Mouse (Mus musculus) liver, embryonic 14.5 days (tissue): ENCODE data around the gene Cyp2b19. TPM values are rescaled to one million over a fixed set of nuclear protein-coding genes. Genes with fewer than 3 reads are reported as not detected.

Experiments used
- ATAC-seq: fragments of 200-750 bp; cut with Nextera tagmentation; 2 replicates; pipeline ENCODE4 v1.8.0; 2017; ENCODE audit warnings: moderate number of reproducible peaks, mild to moderate bottlenecking, moderate library complexity; ENCODE audit not compliant: insufficient read depth
- DNase-seq, 3 experiments: peaks; one replicate each; pipeline ENCODE4 v3.0.0-alpha.2; 2012 to 2013; ENCODE audit warnings: low read depth in 3 of 3, low spot score in 3 of 3
- H3K27ac ChIP-seq: fragments of 300-500 bp; sonication (generic); 2 replicates; pipeline ENCODE4 v1.5.1; 2014; ENCODE audit warnings: moderate library complexity, mild to moderate bottlenecking, control low read depth, inconsistent platforms
- H3K27me3 ChIP-seq: fragments of 300-500 bp; sonication (generic); 2 replicates; pipeline ENCODE4 v1.6.1; 2014; ENCODE audit warnings: mild to moderate bottlenecking, low read length, moderate library complexity; ENCODE audit not compliant: control insufficient read depth, insufficient read depth
- H3K36me3 ChIP-seq: fragments of 300-500 bp; sonication (generic); replicated peaks from 2 replicates; pipeline ENCODE4 v1.6.1; 2014; ENCODE audit warnings: low read depth; ENCODE audit not compliant: control insufficient read depth, insufficient read depth
- H3K4me1 ChIP-seq, 2 experiments: fragments of 200-500 bp in 1 of 2; fragments of 300-500 bp in 1 of 2; sonication (generic) in 1 of 2; replicated peaks; 2 replicates each; pipeline ENCODE4 v1.6.1; 2012 to 2014; ENCODE audit warnings: antibody characterized with exemption in 1 of 2, inconsistent platforms in 1 of 2, low read length in 1 of 2; ENCODE audit not compliant: control insufficient read depth in 2 of 2, insufficient read depth in 2 of 2
- H3K4me2 ChIP-seq: fragments of 300-500 bp; sonication (generic); 2 replicates; pipeline ENCODE4 v1.6.1; 2014; ENCODE audit warnings: low read depth, mild to moderate bottlenecking, control low read depth, moderate library complexity
- H3K4me3 ChIP-seq, 2 experiments: fragments of 200-500 bp in 1 of 2; fragments of 300-500 bp in 1 of 2; sonication (generic) in 1 of 2; 2 replicates each; pipeline ENCODE4 v1.5.1; 2012 to 2014; ENCODE audit warnings: low read depth in 2 of 2, low read length in 2 of 2, mild to moderate bottlenecking in 2 of 2, control low read depth in 1 of 2, inconsistent platforms in 1 of 2, moderate library complexity in 1 of 2; ENCODE audit not compliant: insufficient read depth in 1 of 2
- H3K9ac ChIP-seq: fragments of 300-500 bp; sonication (generic); replicated peaks from 2 replicates; pipeline ENCODE4 v1.6.1; 2014; ENCODE audit warnings: mild to moderate bottlenecking, control low read depth, moderate library complexity
- H3K9me3 ChIP-seq: fragments of 300-500 bp; sonication (generic); 2 replicates; pipeline ENCODE4 v1.6.1; 2016; ENCODE audit warnings: low read length, mixed read lengths; ENCODE audit not compliant: control insufficient read depth
- CTCF ChIP-seq: IDR thresholded peaks from 2 replicates; pipeline ENCODE4 v1.5.1; 2016; ENCODE audit warnings: antibody characterized with exemption, low read depth, control low read depth
- EP300 ChIP-seq: IDR thresholded peaks from 2 replicates; pipeline ENCODE4 v1.6.1; 2016; ENCODE audit warnings: antibody characterized with exemption, low read depth
- WGBS: fragments of 180-500 bp; shearing (Covaris S2); extraction: QIAGEN DNeasy Blood & Tissue Kit; methylation state at CpG from one replicate; pipeline ENCODE4 v1.1.7; 2014; ENCODE audit not compliant: insufficient replicate concordance; 5-methylcytosine and 5-hydroxymethylcytosine counted together
- polyA plus RNA-seq, 2 experiments: library from polyadenylated mRNA; depleted of rRNA in 1 of 2; stranded (reverse) in 1 of 2; unstranded in 1 of 2; fragments of >200 nt; fragmentation: Nextera tagmentation in 1 of 2; extraction: Ambion mirVana in 1 of 2; gene quantifications; 2 replicates each; pipeline versions ENCODE4 v1.2.1 to v1.2.3; 2012 to 2014

Cyp2b19 gene
- not detected in 2 replicates for polyA plus RNA-seq (2012; rRNA removed)
- polyA plus RNA-seq (2014; fragmentation: Nextera tagmentation; extraction: Ambion mirVana): not detected in 2 replicates

- ATAC-seq (no peak), DNase-seq (no peak)
- no peak within 1 kb of the TSS for H3K4me3 ChIP-seq
- H3K27me3 ChIP-seq: no peaks in the 10 kb centered on the region
- H3K4me1 ChIP-seq: no peaks in the 10 kb centered on the region
- H3K4me2 ChIP-seq: no peak within 1 kb of the TSS
- H3K36me3 ChIP-seq: no peaks in the 10 kb centered on the region
- no peak within 1 kb of the TSS for H3K9ac ChIP-seq
- no peak for TF ChIP-seq CTCF
- TF ChIP-seq EP300: no peak
- 47% methylated on average over 2 of the region's 2 CpGs for WGBS
- no peaks in the 10 kb centered on the region for H3K9me3 ChIP-seq
- no peak within 1 kb of the TSS for H3K27ac ChIP-seq
These were observed at the start of gene Cyp2b19 for GRCm38 (mm10) chr7:26756842-26757241. TSS of gene Cyp2b19 (plus strand) at chr7:26757142.

- 63% methylated on average over 11 of the region's 11 CpGs for WGBS
- TF ChIP-seq CTCF (no peak), EP300 (no peak)
- ATAC-seq: no peak
These were observed 45.9 kb upstream of the Cyp2b19 start for GRCm38 (mm10) chr7:26711061-26711460.

DNA sequence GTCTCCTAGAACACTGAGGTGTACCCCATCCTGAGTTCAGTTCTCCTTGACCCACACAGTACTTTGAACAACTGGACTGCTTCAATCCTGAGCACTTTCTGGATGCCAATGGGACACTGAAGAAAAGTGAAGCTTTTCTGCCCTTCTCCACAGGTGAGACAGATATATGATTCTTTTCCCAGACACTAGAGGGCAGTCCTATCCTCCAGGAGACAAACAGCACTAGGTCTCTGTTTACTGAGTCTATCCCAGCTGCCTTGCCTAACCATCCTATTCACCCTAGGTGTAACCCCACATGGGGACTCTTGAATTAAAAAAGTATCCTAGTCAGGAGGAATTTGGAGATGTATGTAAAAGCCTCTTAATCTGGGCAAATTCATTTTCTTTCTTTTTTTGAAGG, 18.0 kb upstream of the Cyp2b19 start:
- TF ChIP-seq EP300 (no peak), CTCF (no peak; the same call in 1 of the 2 replicates)
- Histone ChIP-seq H3K27ac (no peak overlapping the region), H3K27me3 (no peaks in the 10 kb centered on the region), H3K9ac (no peak overlapping the region), H3K4me3 (no peak overlapping the region), H3K36me3 (no peaks in the 10 kb centered on the region), H3K9me3 (no peaks in the 10 kb centered on the region), H3K4me2 (no peak overlapping the region), H3K4me1 (no peaks in the 10 kb centered on the region)
- DNase-seq (no peak), ATAC-seq (no peak)

More at GRCm38 (mm10) chr7:26711061-26711460, 45.9 kb upstream of the Cyp2b19 start:
- Histone ChIP-seq H3K4me3 (no peak overlapping the region), H3K4me2 (no peak overlapping the region), H3K36me3 (no peaks in the 10 kb centered on the region), H3K27ac (no peak overlapping the region), H3K4me1 (no peaks in the 10 kb centered on the region), H3K9ac (no peak overlapping the region), H3K9me3 (no peaks in the 10 kb centered on the region), H3K27me3 (no peaks in the 10 kb centered on the region)
- DNase-seq: no peak

GRCm38 (mm10) chr7:26743948-26744347, 13.0 kb upstream of the Cyp2b19 start:
- DNase-seq (no peak), ATAC-seq (no peak)
- Histone ChIP-seq H3K9ac (no peak overlapping the region), H3K4me3 (no peak overlapping the region), H3K9me3 (no peaks in the 10 kb centered on the region), H3K27ac (no peak overlapping the region), H3K36me3 (no peaks in the 10 kb centered on the region), H3K27me3 (no peaks in the 10 kb centered on the region), H3K4me2 (no peak overlapping the region), H3K4me1 (no peaks in the 10 kb centered on the region)
- TF ChIP-seq EP300: no peak
- no peak for TF ChIP-seq CTCF
- WGBS: 63% methylated on average over 4 of the region's 4 CpGs

- H3K4me1 ChIP-seq: no peaks in the 10 kb centered on the region
- H3K27ac ChIP-seq: no peak overlapping the region
- DNase-seq (no peak), ATAC-seq (no peak)
- TF ChIP-seq EP300: no peak
- no peak for TF ChIP-seq CTCF
- H3K4me3 ChIP-seq: no peak overlapping the region
- no peaks in the 10 kb centered on the region for H3K9me3 ChIP-seq
- no peaks in the 10 kb centered on the region for H3K36me3 ChIP-seq
- no peaks in the 10 kb centered on the region for H3K27me3 ChIP-seq
- no peak overlapping the region for H3K9ac ChIP-seq
- H3K4me2 ChIP-seq: no peak overlapping the region
- WGBS: 38% methylated on average over 1 of the region's 1 CpGs
These were observed 11.5 kb upstream of the Cyp2b19 start for GRCm38 (mm10) chr7:26745486-26745885.
